Mouse (Mus musculus) stomach, embryonic 15.5 days (tissue): ENCODE measurements around the gene Tiparp. TPM values are rescaled to one million over a fixed set of nuclear protein-coding genes. Genes with fewer than 3 reads are reported as not detected.

ENCODE experiments used
- ATAC-seq: fragments of 200-750 bp; cut with Nextera tagmentation; 2 replicates; pipeline ENCODE4 v1.8.0; 2017; ENCODE audit warnings: low read depth, moderate number of reproducible peaks, moderate TSS enrichment; ENCODE audit not compliant: insufficient read depth, low FRiP score
- H3K27ac ChIP-seq: fragments of 300-500 bp; sonication (generic); 2 replicates; pipeline ENCODE4 v1.5.1; 2015; ENCODE audit warnings: mild to moderate bottlenecking, inconsistent platforms
- H3K27me3 ChIP-seq: fragments of 300-500 bp; sonication (generic); replicated peaks from 2 replicates; pipeline ENCODE4 v1.6.1; 2015; ENCODE audit warnings: inconsistent platforms
- H3K36me3 ChIP-seq: fragments of 300-500 bp; sonication (generic); 2 replicates; pipeline ENCODE4 v1.6.1; 2015; ENCODE audit warnings: inconsistent platforms
- H3K4me1 ChIP-seq: fragments of 300-500 bp; sonication (generic); 2 replicates; pipeline ENCODE4 v1.6.1; 2015; ENCODE audit warnings: inconsistent platforms
- H3K4me2 ChIP-seq: fragments of 300-500 bp; sonication (generic); 2 replicates; pipeline ENCODE4 v1.6.1; 2015; ENCODE audit warnings: mild to moderate bottlenecking, inconsistent platforms
- H3K4me3 ChIP-seq: fragments of 300-500 bp; sonication (generic); replicated peaks from 2 replicates; pipeline ENCODE4 v1.5.1; 2015; ENCODE audit warnings: inconsistent platforms
- H3K9ac ChIP-seq: fragments of 300-500 bp; sonication (generic); 2 replicates; pipeline ENCODE4 v1.6.1; 2015; ENCODE audit warnings: inconsistent platforms
- H3K9me3 ChIP-seq: fragments of 300-500 bp; sonication (generic); 2 replicates; pipeline ENCODE4 v1.6.1; 2016; ENCODE audit warnings: inconsistent platforms
- WGBS: fragments of 180-500 bp; shearing (Covaris S2); methylation state at CpG from one replicate; pipeline ENCODE4 v1.1.7; 2015; 5-methylcytosine and 5-hydroxymethylcytosine counted together
- polyA plus RNA-seq: library from polyadenylated mRNA; unstranded; fragments of >200 nt; fragmentation: Nextera tagmentation; extraction: Ambion mirVana; gene quantifications from 2 replicates; pipeline ENCODE4 v1.2.1, GENCODE M21; 2015

The Tiparp gene
- polyA plus RNA-seq, 1 experiment from 2014 or later = 35.5 TPM

DNA sequence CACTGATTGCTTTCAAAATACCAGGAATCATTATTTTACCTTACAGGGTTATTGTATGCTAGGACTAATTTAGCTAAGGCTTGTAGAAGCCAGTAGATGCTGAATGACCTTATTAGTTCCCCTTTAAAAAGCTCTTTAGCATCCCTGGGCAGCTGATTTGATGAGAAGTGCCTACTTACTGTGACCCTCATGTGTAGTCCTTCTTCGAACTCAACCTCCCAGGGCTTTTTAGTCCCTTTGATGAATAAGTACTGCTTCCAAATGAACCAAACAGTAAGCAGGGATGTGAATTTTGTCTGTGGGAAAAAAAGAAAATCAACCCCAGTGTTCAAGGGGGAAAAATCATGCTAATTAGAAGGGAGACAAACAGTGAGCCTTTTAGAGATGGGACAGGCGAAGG, 58.8 kb downstream of the Tiparp start:
- no peaks in the 10 kb centered on the region for H3K27me3 ChIP-seq
- no peaks in the 10 kb centered on the region for H3K9me3 ChIP-seq
- H3K4me3 ChIP-seq = no peak overlapping the region
- 82% methylated on average over 2 of the region's 2 CpGs for WGBS
- ATAC-seq = no peak
- H3K9ac ChIP-seq = no peak overlapping the region
- H3K4me2 ChIP-seq = peak overlapping the region; percentile 58; the same call in 1 of the 2 replicates
- H3K4me1 ChIP-seq = no peaks in the 10 kb centered on the region
- no peaks in the 10 kb centered on the region for H3K36me3 ChIP-seq
- H3K27ac ChIP-seq = peak overlapping the region; percentile 0; the same call in 1 of the 2 replicates

DNA sequence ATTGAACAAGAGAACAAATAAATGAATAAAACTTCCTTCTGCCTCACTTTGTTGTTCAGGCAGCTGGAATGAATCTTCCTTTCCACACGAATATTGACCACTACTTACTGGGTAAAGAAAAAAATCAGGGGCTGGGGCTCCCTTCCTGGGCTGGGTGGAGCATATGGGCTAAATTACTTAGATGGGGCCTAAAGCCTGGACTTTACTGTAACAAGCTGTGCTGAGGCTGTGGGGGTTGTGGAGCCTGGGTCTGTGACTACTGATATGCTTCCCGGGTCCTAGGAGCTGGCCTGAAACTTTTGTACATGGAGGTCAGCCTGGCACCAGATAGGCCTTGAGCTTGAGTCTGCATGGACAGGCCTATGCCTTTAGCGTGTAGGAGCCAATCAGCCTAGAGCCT, 60.2 kb downstream of the Tiparp start:
- Histone ChIP-seq H3K9me3 (no peaks in the 10 kb centered on the region), H3K9ac (no peak overlapping the region), H3K36me3 (no peaks in the 10 kb centered on the region), H3K4me3 (no peak overlapping the region), H3K27ac (no peak overlapping the region), H3K4me1 (no peaks in the 10 kb centered on the region), H3K27me3 (no peaks in the 10 kb centered on the region), H3K4me2 (no peak overlapping the region)
- no peak for ATAC-seq
- WGBS = 70% methylated on average over 3 of the region's 3 CpGs

DNA sequence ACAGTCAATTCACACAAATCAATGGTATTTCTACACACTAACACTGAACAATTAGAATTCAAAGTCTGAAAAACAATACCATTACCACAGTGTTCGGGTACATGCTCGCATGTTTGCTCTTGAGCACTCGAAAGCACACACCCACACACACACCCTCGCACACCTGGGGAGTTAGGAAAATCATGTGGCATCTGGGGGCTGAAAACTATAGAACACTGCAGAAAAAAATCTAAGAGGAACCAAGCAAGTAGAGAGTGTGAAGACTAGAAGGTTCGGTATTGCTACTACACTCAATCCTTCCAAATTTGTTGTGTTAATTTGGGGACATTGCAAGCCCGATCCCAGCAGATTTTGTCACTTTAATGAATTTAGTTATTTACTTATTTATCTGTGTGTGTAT, 64.6 kb downstream of the Tiparp start:
- Histone ChIP-seq H3K9ac (no peak overlapping the region), H3K27me3 (no peaks in the 10 kb centered on the region), H3K36me3 (no peaks in the 10 kb centered on the region), H3K4me1 (no peaks in the 10 kb centered on the region), H3K4me2 (no peak overlapping the region), H3K4me3 (no peak overlapping the region), H3K27ac (no peak overlapping the region), H3K9me3 (no peaks in the 10 kb centered on the region)
- 84% methylated on average over 6 of the region's 6 CpGs for WGBS
- ATAC-seq = no peak

DNA sequence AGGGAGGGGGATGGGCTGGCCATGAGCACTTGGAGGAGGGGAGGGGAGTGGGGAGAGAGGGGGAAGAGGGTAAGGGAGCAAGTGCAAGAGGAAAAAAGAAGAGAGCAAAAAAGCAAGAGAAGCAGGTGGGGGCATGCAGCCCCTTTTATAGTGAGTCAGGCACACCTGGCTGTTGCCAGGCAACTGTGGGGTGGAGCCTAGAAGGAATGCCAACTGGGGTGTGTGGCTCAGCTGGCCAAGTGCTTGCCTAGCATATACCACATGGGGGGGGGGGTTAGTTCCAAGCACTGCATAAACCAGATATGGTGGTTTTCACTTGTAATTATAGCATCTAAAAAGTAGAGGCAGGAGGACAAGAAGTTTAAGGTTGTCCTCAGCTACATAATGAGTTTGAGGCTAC, 66.3 kb downstream of the Tiparp start:
- Histone ChIP-seq H3K4me2 (no peak overlapping the region), H3K36me3 (no peaks in the 10 kb centered on the region), H3K9me3 (no peaks in the 10 kb centered on the region), H3K27ac (no peak overlapping the region), H3K9ac (no peak overlapping the region), H3K4me1 (no peaks in the 10 kb centered on the region), H3K4me3 (no peak overlapping the region), H3K27me3 (no peaks in the 10 kb centered on the region)
- ATAC-seq = no peak

DNA sequence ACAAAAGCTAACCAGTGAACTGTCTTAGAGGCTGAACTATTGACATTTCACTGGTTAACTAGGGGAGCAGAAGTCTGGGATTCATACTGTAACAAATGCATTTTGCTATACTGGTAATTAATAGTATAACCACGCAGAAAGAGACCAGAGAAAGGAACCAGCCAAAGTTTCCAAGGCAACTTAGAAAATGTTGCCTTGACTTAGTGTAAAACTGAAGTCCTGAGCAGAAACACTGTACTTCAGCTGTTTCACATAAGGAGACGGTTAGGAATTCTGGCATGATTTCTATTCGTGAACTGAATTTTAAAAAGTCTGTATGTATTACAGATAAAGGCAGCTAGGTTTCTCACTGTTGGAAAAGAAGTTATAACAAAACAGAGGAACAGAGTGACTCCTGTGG, 67.0 kb downstream of the Tiparp start:
- Histone ChIP-seq H3K9ac (no peak overlapping the region), H3K27me3 (no peaks in the 10 kb centered on the region), H3K4me3 (no peak overlapping the region), H3K4me2 (no peak overlapping the region), H3K9me3 (no peaks in the 10 kb centered on the region), H3K27ac (no peak overlapping the region), H3K36me3 (no peaks in the 10 kb centered on the region), H3K4me1 (no peaks in the 10 kb centered on the region)
- no peak for ATAC-seq
- 54% methylated on average over 3 of the region's 3 CpGs for WGBS

DNA sequence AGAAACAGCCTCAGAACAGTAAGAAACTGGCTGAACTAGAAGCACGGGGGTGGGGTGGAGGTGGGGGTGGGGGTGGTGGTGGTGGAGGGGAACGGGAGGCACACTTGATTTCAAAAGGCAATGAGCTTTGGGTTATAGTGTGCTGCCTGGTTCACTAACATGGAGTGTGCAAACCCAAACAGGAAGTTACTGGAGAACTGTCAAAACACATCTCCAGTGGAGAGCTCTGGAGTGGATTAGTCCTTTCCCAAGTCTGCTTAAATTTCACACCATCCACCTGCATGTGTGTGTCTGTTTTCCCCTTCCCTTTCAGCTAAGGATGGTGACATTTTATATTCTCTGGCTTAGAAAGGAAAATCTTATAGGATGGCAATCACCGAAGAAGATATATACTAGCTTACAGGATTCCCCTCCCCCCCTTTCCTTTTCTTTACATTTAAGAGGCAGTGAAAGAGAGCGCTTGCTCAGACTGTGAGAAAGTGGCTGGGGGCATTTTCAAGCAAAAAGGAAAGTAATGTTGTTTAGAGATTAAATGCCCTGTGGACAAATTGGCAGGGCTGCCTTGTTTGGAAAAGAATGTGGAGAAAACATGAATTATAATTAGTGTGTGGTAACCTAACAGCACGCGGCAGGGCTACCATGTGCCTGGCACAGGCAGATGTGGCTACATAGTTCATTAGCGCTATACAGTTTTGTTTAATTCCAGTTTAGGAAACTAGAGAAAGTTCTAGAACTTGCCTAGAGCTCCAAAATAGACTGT, 70.0 kb downstream of the Tiparp start:
- no peak overlapping the region for H3K9ac ChIP-seq
- no peaks in the 10 kb centered on the region for H3K9me3 ChIP-seq
- 69% methylated on average over 7 of the region's 7 CpGs for WGBS
- no peak overlapping the region for H3K27ac ChIP-seq
- H3K4me2 ChIP-seq = no peak overlapping the region
- H3K27me3 ChIP-seq = no peaks in the 10 kb centered on the region
- H3K4me1 ChIP-seq = no peaks in the 10 kb centered on the region
- ATAC-seq = no peak
- no peak overlapping the region for H3K4me3 ChIP-seq
- H3K36me3 ChIP-seq = no peaks in the 10 kb centered on the region

DNA sequence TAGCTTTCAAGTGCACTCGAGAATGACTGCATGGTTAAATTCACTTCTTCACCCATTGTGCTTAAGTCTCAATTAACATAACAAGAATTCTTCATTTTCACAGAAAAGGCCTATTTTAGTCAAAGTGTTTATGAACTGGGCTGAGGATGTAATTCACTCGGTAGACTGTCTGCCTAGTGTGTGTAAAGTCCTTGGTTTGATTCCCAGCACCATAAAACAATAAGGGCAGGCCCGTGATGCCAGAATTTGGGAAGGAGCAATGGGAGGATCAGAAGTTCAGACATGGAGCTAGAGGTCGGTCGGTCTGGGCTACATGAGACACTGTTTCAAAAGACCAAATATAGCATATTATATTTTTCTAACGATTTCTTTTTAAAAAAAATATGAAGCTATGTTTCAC, 70.9 kb downstream of the Tiparp start:
- Histone ChIP-seq H3K4me1 (no peaks in the 10 kb centered on the region), H3K4me3 (no peak overlapping the region), H3K36me3 (no peaks in the 10 kb centered on the region), H3K27ac (no peak overlapping the region), H3K9me3 (no peaks in the 10 kb centered on the region), H3K4me2 (no peak overlapping the region), H3K9ac (no peak overlapping the region), H3K27me3 (no peaks in the 10 kb centered on the region)
- 87% methylated on average over 6 of the region's 6 CpGs for WGBS
- no peak for ATAC-seq

DNA sequence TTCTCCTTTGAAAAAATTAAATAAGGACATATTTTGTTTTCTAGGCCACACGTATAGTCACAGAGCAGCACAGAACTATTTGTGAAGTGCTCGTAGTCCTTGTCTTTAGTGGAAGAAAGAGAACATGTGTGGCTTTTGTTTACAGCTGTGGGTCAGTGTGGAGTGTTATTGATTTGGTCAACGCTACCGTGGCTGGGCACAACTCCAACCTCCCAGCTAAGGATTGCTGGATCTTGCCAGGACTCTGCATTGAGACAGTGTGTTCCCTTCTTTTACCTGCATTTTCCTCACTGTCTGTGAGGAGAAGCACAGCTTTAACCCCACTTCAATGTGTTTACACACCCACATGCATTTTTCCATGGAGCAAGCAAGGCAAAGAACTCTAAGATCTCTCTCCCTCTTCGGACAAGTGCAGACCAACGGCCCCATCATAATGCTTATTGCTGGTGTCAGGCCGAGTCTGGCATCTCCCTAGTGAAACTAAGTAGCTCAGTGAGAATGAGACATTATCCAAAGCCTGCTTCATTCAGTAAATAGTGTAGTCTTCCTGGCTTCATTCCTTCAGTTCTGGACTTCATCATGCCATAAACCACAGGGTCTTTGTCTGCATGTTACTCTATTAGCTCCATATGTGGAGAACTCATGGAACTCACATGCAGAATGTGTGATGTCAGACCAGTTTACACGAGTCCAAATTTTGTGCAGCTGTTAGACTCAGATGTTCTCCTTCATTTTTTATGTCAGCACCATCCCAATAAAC, 73.3 kb downstream of the Tiparp start:
- H3K4me3 ChIP-seq = no peak overlapping the region
- H3K9ac ChIP-seq = no peak overlapping the region
- H3K4me1 ChIP-seq = no peaks in the 10 kb centered on the region
- H3K27me3 ChIP-seq = no peaks in the 10 kb centered on the region
- 43% methylated on average over 8 of the region's 8 CpGs for WGBS
- H3K36me3 ChIP-seq = no peaks in the 10 kb centered on the region
- H3K4me2 ChIP-seq = no peak overlapping the region
- peak; percentile 70 for ATAC-seq
- peak overlapping the region; percentile 67 for H3K27ac ChIP-seq
- no peaks in the 10 kb centered on the region for H3K9me3 ChIP-seq

DNA sequence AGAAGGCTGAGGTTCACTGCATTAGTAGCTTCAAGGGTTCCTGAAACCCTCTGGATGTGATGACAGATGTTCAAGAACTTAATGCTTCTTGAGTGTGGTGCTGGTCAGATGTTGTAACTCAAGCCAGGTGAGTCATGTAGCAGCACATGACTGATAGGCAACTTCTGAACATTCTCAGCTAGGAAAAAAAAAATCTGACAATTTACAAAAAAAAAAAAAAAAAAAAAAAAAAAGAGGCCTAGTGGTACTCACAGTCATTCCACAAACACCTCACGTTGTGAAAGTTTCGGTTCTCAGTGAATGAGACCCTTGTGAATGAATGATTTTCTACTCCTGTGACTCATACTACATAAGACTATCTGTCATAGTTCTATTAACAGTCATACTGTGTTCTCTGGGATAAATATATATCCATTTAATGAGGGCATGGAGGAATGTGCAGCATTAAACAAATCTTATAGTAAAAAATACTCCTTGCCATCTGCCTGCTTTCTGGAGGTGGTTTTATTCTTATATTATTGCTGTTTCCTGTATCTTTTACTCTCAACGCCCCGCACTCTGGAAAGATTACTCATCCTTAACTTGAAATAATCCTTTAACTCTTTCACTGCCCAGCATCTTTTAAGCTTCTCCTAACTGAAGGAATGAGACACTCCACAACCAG, 75.3 kb downstream of the Tiparp start:
- 39% methylated on average over 4 of the region's 4 CpGs for WGBS
- Histone ChIP-seq H3K4me2 (no peak overlapping the region), H3K9ac (no peak overlapping the region), H3K27ac (no peak overlapping the region), H3K4me1 (no peaks in the 10 kb centered on the region), H3K36me3 (no peaks in the 10 kb centered on the region), H3K4me3 (no peak overlapping the region), H3K27me3 (no peaks in the 10 kb centered on the region), H3K9me3 (no peaks in the 10 kb centered on the region)
- ATAC-seq = no peak

Other genes with a start within 250 kb of the Tiparp start
- gene Ssr3, start 135.8 kb upstream of the Tiparp start, polyA plus RNA-seq = 293 and 335 TPM in 2 replicates
- 7.3 and 7.6 TPM in 2 replicates for gene Lekr1, start 137.8 kb downstream of the Tiparp start, polyA plus RNA-seq